Mouse (Mus musculus) effector memory CD4-positive, alpha-beta T cell, adult 7 months (primary cell): ENCODE measurements around the gene Idi2. TPM values are rescaled to one million over a fixed set of nuclear protein-coding genes. Genes with fewer than 3 reads are reported as not detected.

Experiments
- polyA plus RNA-seq: library from polyadenylated mRNA; unstranded; fragments of 100-300 nt; shearing (Covaris generic); gene quantifications from one replicate; pipeline ENCODE4 v1.2.1, GENCODE M21; 2017

Idi2 gene
- polyA plus RNA-seq = not detected

GRCm38 (mm10) chr13:8952563-8952962 is at the start of gene Idi2:
Gene Idi2, plus strand, starts transcription at chr13:8952863.

GRCm38 (mm10) chr13:8948131-8948530 is 4.5 kb upstream of the Idi2 start, which contains the start of gene Gm9745:
Gene Gm9745, minus strand, starts transcription at chr13:8948231.

GRCm38 (mm10) chr13:8995990-8996786 is 43.5 kb downstream of the Idi2 start, which contains the start of gene Gtpbp4:
Gene Gtpbp4, minus strand, starts transcription at chr13:8996083.

Other genes with a start within 250 kb of the Idi2 start
- 51.9 TPM for gene Wdr37, start 81.0 kb upstream of the Idi2 start, polyA plus RNA-seq
- 39.4 TPM for gene Idi1, start 67.4 kb upstream of the Idi2 start, polyA plus RNA-seq
- not detected for gene Gm9745, start 4.6 kb upstream of the Idi2 start, polyA plus RNA-seq
- 102 TPM for gene Gtpbp4, start 43.2 kb downstream of the Idi2 start, polyA plus RNA-seq
- 64.0 TPM for gene Larp4b, start 141.0 kb downstream of the Idi2 start, polyA plus RNA-seq